Mouse (Mus musculus): ENCODE measurements around the gene Dscaml1. TPM values are rescaled to one million over a fixed set of nuclear protein-coding genes. Genes with fewer than 3 reads are reported as not detected.

The Dscaml1 gene
- polyA plus RNA-seq, 1 experiment from 2014 or later = 15.1 TPM

DNA sequence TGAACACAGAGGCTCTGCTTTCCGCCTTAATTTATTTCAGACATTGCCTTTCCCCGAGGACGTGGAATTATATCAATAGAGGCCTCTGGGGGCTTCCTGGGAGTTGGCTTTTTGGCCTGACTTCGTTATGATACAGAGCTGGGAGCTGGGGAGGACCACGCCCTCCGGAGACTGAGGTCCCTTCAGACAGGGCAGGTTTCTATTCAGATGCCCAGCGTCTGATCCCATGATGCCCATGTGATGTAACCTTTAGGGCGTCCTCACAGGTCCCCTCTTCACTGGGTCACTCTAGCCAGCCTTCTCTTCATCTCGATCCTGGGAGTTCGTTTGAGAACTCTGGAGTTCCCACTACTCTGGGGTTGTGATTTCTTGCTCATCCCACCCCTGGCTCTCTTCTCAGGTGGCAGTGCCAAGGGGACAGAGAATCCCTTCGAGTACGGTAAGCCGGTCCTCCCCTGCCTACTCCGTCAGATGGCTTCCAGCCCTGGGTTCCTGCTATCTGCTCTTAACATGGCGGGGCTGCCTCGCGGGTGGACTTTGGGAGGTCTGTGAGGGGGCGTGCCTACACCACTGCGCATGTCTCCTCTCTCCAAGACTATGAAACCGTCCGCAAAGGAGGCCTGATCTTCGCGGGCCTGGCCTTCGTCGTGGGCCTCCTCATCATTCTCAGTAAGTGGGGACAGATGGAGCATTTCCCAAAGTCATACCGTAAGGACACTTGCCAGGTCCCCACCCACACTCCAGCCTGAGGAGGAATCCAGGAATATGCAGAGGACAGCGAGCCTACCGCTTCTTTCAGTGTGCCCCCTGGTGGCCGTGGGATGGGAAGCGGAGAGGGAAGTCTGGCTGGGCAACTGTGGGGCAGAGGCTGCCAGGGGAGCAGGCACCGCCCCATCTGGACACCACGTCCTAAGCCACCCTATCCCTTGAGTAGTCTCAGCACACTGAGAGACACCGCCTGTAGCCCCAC is 18.4 kb upstream of the Dscaml1 start:
- H3K27ac ChIP-seq = 0 out of 2 replicates have a peak overlapping the region, but pooled peaks have one; percentile 14

DNA sequence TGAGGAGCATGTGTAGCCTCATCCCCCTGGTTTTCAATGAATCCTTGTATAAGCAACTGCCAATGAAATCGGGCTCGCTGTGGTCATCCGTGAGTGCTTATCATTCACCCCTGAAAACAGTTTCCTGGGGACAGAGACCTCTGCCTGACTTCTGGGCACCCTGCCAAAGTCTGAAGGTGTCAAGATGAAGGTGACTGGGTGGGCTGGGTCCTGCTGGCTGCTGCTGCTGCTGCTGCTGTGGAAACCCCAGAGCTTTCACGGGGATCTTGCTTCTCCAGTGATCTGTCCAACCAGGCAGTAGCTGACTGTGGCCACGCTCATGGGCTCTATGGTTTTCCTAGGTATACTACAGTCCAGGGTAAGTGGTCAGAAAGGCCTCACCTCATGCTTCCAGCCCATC is 16.2 kb upstream of the Dscaml1 start:
- ATAC-seq (ENCODE audit: low FRiP score) (no peak), DNase-seq (ENCODE audit: low spot score) (no peak)
- 83% methylated on average over 5 of the region's 5 CpGs for WGBS
- Histone ChIP-seq H3K4me2 (replicated peaks) (no peak overlapping the region), H3K27ac (no peak overlapping the region), H3K36me3 (replicated peaks; ENCODE audit: control insufficient read depth, insufficient read depth) (no peaks in the 10 kb centered on the region), H3K9me3 (ENCODE audit: control insufficient read depth, low read length) (no peaks in the 10 kb centered on the region), H3K27me3 (ENCODE audit: control insufficient read depth, insufficient read depth, low read length) (no peaks in the 10 kb centered on the region), H3K4me1 (replicated peaks; ENCODE audit: control insufficient read depth, insufficient read depth, low read length) (no peaks in the 10 kb centered on the region; the same call in 1 of the 2 replicates), H3K4me3 (replicated peaks; ENCODE audit: low read length) (no peak overlapping the region), H3K9ac (no peak overlapping the region)

More for the DNA sequence above, 18.4 kb upstream of the Dscaml1 start:
- H3K4me2 ChIP-seq (replicated peaks) = peak overlapping the region; percentile 52
- no peaks in the 10 kb centered on the region for H3K9me3 ChIP-seq (ENCODE audit: control insufficient read depth, low read length)
- 43% methylated on average over 33 of the region's 33 CpGs for WGBS
- peak overlapping the region; percentile 46; the same call in 1 of the 2 replicates for H3K9ac ChIP-seq
- DNase-seq (ENCODE audit: low spot score) (peak; percentile 81), ATAC-seq (ENCODE audit: low FRiP score) (peak; percentile 69)
- H3K27me3 ChIP-seq (ENCODE audit: control insufficient read depth, insufficient read depth, low read length) = no peaks in the 10 kb centered on the region
- H3K4me3 ChIP-seq (replicated peaks; ENCODE audit: low read length) = peak overlapping the region; percentile 26
- no peaks in the 10 kb centered on the region for H3K36me3 ChIP-seq (replicated peaks; ENCODE audit: control insufficient read depth, insufficient read depth)
- no peaks in the 10 kb centered on the region; the same call in 1 of the 2 replicates for H3K4me1 ChIP-seq (replicated peaks; ENCODE audit: control insufficient read depth, insufficient read depth, low read length)

GRCm38 (mm10) chr9:45410614-45411013 is 15.8 kb upstream of the Dscaml1 start:
- Histone ChIP-seq H3K36me3 (replicated peaks; ENCODE audit: control insufficient read depth, insufficient read depth) (no peaks in the 10 kb centered on the region), H3K9ac (no peak overlapping the region), H3K4me2 (replicated peaks) (no peak overlapping the region), H3K27me3 (ENCODE audit: control insufficient read depth, insufficient read depth, low read length) (no peaks in the 10 kb centered on the region), H3K9me3 (ENCODE audit: control insufficient read depth, low read length) (no peaks in the 10 kb centered on the region), H3K27ac (no peak overlapping the region), H3K4me1 (replicated peaks; ENCODE audit: control insufficient read depth, insufficient read depth, low read length) (no peaks in the 10 kb centered on the region; the same call in 1 of the 2 replicates), H3K4me3 (replicated peaks; ENCODE audit: low read length) (no peak overlapping the region)
- no peak for DNase-seq (ENCODE audit: low spot score)
- no peak for ATAC-seq (ENCODE audit: low FRiP score)
- 95% methylated on average over 2 of the region's 2 CpGs for WGBS

- no peaks in the 10 kb centered on the region for H3K36me3 ChIP-seq (replicated peaks; ENCODE audit: control insufficient read depth, insufficient read depth)
- no peak overlapping the region for H3K4me2 ChIP-seq (replicated peaks)
- no peak for DNase-seq (ENCODE audit: low spot score)
- WGBS = 86% methylated on average over 3 of the region's 3 CpGs
- H3K27ac ChIP-seq = no peak overlapping the region
- ATAC-seq (ENCODE audit: low FRiP score) = no peak
- H3K27me3 ChIP-seq (ENCODE audit: control insufficient read depth, insufficient read depth, low read length) = no peaks in the 10 kb centered on the region
- no peaks in the 10 kb centered on the region; the same call in 1 of the 2 replicates for H3K4me1 ChIP-seq (replicated peaks; ENCODE audit: control insufficient read depth, insufficient read depth, low read length)
- no peaks in the 10 kb centered on the region for H3K9me3 ChIP-seq (ENCODE audit: control insufficient read depth, low read length)
- no peak overlapping the region for H3K4me3 ChIP-seq (replicated peaks; ENCODE audit: low read length)
- H3K9ac ChIP-seq = no peak overlapping the region
Observed at GRCm38 (mm10) chr9:45411111-45411510, 15.3 kb upstream of the Dscaml1 start.

DNA sequence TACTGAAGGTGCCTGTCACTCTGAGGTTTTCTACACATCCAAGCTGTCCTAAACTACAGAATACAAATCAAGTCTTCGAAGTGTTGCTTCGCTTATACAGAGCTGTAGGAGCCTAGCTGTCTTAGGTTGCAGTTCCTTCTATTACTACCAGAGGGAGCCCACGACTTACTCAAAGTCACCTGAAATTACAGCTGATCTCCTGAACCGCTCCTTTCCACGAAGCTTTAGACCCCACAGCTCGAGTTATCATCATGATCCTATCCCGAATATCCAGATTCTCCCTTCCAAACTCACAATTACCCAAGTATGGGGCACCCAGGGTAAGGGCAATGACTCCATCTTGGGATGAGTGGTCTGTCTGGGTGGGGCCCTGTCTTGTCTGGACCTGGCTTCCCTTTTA is 14.6 kb upstream of the Dscaml1 start:
- H3K4me1 ChIP-seq (replicated peaks; ENCODE audit: control insufficient read depth, insufficient read depth, low read length) = no peaks in the 10 kb centered on the region; the same call in 1 of the 2 replicates
- H3K36me3 ChIP-seq (replicated peaks; ENCODE audit: control insufficient read depth, insufficient read depth) = no peaks in the 10 kb centered on the region
- peak; percentile 54; the same call in 1 of the 2 replicates for ATAC-seq (ENCODE audit: low FRiP score)
- peak; percentile 87 for DNase-seq (ENCODE audit: low spot score)
- H3K9ac ChIP-seq = no peak overlapping the region
- 19% methylated on average over 7 of the region's 7 CpGs for WGBS
- no peaks in the 10 kb centered on the region for H3K9me3 ChIP-seq (ENCODE audit: control insufficient read depth, low read length)
- H3K4me2 ChIP-seq (replicated peaks) = peak overlapping the region; percentile 43
- H3K27ac ChIP-seq = no peak overlapping the region
- H3K4me3 ChIP-seq (replicated peaks; ENCODE audit: low read length) = no peak overlapping the region
- H3K27me3 ChIP-seq (ENCODE audit: control insufficient read depth, insufficient read depth, low read length) = no peaks in the 10 kb centered on the region

DNA sequence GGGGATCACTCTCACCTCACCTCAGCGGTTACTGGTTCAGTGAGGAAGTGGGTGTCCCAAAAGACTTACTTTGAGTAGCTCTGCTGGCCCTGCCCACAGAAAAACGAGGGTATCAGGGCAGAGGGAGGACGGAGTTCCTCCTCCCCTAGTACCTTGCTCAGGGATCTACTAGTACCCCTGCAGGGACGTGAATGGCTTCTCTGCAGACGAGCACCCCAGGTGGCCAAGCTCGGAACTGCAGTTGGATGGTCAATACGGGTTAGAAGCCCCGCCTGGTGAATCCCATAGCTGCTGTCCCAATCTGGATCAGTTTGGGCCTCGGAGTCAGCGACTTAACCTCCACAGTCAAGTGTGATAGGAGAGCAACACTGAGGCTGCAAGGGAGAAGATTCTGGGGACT is 14.1 kb upstream of the Dscaml1 start:
- DNase-seq (ENCODE audit: low spot score) (peak; percentile 91), ATAC-seq (ENCODE audit: low FRiP score) (no peak; the same call in 1 of the 2 replicates)
- Histone ChIP-seq H3K27ac (no peak overlapping the region), H3K27me3 (ENCODE audit: control insufficient read depth, insufficient read depth, low read length) (no peaks in the 10 kb centered on the region), H3K36me3 (replicated peaks; ENCODE audit: control insufficient read depth, insufficient read depth) (no peaks in the 10 kb centered on the region), H3K4me2 (replicated peaks) (peak overlapping the region; percentile 43), H3K4me3 (replicated peaks; ENCODE audit: low read length) (no peak overlapping the region), H3K9ac (no peak overlapping the region), H3K9me3 (ENCODE audit: control insufficient read depth, low read length) (no peaks in the 10 kb centered on the region), H3K4me1 (replicated peaks; ENCODE audit: control insufficient read depth, insufficient read depth, low read length) (no peaks in the 10 kb centered on the region; the same call in 1 of the 2 replicates)
- 6% methylated on average over 10 of the region's 10 CpGs for WGBS

GRCm38 (mm10) chr9:45412700-45413477 is 13.5 kb upstream of the Dscaml1 start:
- H3K9me3 ChIP-seq (ENCODE audit: control insufficient read depth, low read length) = no peaks in the 10 kb centered on the region
- 73% methylated on average over 4 of the region's 4 CpGs for WGBS
- no peak for ATAC-seq (ENCODE audit: low FRiP score)

DNA sequence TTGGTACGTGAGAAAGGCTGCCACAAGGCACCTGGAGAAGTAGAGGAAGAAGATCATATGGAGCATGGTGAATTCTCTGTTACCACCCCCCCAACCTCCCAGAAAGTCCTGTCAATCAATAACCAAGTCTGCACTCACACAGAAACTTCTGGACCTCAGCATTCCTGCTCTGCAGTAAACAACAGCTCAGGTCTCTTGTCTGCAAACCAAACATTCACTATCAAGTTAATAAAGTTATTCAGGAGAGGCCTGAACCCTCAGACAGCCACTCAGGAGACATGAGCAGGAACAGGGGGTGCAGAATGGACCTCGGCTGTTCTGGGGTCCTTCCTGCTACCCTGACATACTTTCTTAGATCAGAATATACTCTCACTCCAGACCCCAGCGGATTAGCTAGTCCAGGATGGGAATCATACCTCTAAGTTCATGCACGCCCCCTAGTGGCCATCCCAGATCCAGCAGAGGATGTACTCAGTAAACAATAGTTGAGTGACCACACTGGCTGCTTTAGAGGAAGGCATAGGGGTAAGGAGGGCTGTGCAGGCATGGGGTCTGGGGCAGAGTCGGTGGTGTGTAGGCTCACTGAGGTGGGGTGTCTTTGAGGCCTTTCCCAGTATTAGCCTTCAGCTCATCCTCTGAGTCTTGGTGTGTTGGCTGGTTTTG is 12.8 kb upstream of the Dscaml1 start:
- Histone ChIP-seq H3K4me2 (replicated peaks) (no peak overlapping the region), H3K9ac (no peak overlapping the region), H3K36me3 (replicated peaks; ENCODE audit: control insufficient read depth, insufficient read depth) (no peaks in the 10 kb centered on the region), H3K4me1 (replicated peaks; ENCODE audit: control insufficient read depth, insufficient read depth, low read length) (no peaks in the 10 kb centered on the region; the same call in 1 of the 2 replicates), H3K9me3 (ENCODE audit: control insufficient read depth, low read length) (no peaks in the 10 kb centered on the region), H3K4me3 (replicated peaks; ENCODE audit: low read length) (no peak overlapping the region), H3K27ac (no peak overlapping the region), H3K27me3 (ENCODE audit: control insufficient read depth, insufficient read depth, low read length) (no peaks in the 10 kb centered on the region)
- WGBS = 58% methylated on average over 5 of the region's 5 CpGs
- no peak for ATAC-seq (ENCODE audit: low FRiP score)
- DNase-seq (ENCODE audit: low spot score) = no peak

More at GRCm38 (mm10) chr9:45412700-45413477, 13.5 kb upstream of the Dscaml1 start:
- Histone ChIP-seq H3K27me3 (ENCODE audit: control insufficient read depth, insufficient read depth, low read length) (no peaks in the 10 kb centered on the region), H3K36me3 (replicated peaks; ENCODE audit: control insufficient read depth, insufficient read depth) (no peaks in the 10 kb centered on the region), H3K9ac (no peak overlapping the region), H3K27ac (no peak overlapping the region), H3K4me1 (replicated peaks; ENCODE audit: control insufficient read depth, insufficient read depth, low read length) (no peaks in the 10 kb centered on the region; the same call in 1 of the 2 replicates), H3K4me2 (replicated peaks) (no peak overlapping the region), H3K4me3 (replicated peaks; ENCODE audit: low read length) (no peak overlapping the region)
- DNase-seq (ENCODE audit: low spot score) = no peak

All from hindbrain, embryonic 14.5 days (tissue).